Mouse (Mus musculus) embryonic fibroblast, embryonic 13.5 days (primary cell): ENCODE measurements around the gene Ehmt2. TPM values are rescaled to one million over a fixed set of nuclear protein-coding genes. Genes with fewer than 3 reads are reported as not detected.
"Not testable (repeated sequence)": the region's sequence is repeated elsewhere in the genome, so short reads cannot be mapped to it uniquely, and the experiment has no call there.

Experiments used
- H3K27ac ChIP-seq: 2 replicates; pipeline ENCODE4 v1.5.1; 2012; ENCODE audit warnings: low read length, control low read depth, inconsistent platforms; ENCODE audit not compliant: insufficient read depth
- H3K4me1 ChIP-seq: 2 replicates; pipeline ENCODE4 v1.6.1; 2011; ENCODE audit warnings: low read length; ENCODE audit not compliant: control insufficient read depth, insufficient read depth
- H3K4me3 ChIP-seq: 2 replicates; pipeline ENCODE4 v1.5.1; 2011; ENCODE audit warnings: mild to moderate bottlenecking, control low read depth, low read length; ENCODE audit not compliant: insufficient read depth
- CTCF ChIP-seq: IDR thresholded peaks from 2 replicates; pipeline ENCODE4 v1.5.1; 2011; ENCODE audit warnings: mild to moderate bottlenecking, control low read depth, low read length, moderate library complexity, borderline replicate concordance; ENCODE audit not compliant: insufficient read depth
- POLR2A ChIP-seq: IDR thresholded peaks from 2 replicates; pipeline ENCODE4 v1.6.1; 2011; ENCODE audit warnings: low read depth, mild to moderate bottlenecking, control low read depth, low read length, moderate library complexity
- polyA plus RNA-seq: library from polyadenylated mRNA; stranded (reverse); fragments of >200 nt; gene quantifications from 2 replicates; pipeline ENCODE4 v1.2.4, GENCODE M21; 2011; ENCODE audit warnings: low read depth; ENCODE audit not compliant: missing spikeins, insufficient read length

Ehmt2 gene
- polyA plus RNA-seq, 1 experiment, result 94.2 TPM

DNA sequence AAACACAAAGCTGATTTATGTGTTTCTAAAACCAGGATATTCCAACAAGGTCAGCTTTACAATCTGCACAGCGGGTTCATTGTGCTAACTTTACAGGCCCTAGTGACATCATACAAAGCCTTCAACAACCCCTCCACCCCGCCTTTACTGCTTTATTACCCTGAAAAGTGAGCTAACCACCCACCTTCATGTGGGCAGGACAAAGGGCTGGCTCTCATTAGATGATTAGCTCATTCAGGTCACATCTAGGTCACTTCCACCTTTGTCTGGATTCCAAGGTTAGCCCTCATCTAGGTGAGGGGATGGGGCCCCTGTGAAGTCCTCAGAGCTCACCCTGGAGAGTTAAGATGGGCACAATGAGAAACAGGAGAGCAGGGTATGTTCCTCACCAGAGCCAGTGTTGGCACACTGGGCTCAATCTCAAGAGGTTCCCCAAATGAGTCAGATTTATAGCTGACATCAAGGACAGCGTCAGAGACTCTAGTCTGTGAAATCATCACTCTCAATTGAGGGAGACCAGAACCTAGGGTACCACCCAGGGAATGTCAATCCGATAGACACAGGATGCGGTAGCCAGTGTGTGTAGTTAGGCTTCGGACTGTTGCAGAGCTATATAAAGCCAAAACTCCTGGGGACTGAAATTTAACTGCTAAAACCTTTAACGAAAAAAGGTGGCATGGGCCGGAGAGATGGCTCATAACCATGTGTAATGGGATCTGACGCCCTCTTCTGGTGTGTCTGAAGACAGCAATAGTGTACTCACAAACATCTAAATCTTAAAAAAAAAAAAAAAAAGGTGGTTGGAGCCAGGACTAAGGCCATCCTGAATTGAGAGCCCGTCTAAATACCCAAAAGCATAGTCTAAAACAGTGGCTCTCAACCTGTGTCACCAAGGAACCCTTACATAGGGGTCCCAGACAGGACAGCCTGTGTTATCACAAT is 52.5 kb downstream of the Ehmt2 start:
- peak overlapping the region; percentile 88 for H3K27ac ChIP-seq
- peak overlapping the region; percentile 71 for H3K4me3 ChIP-seq
- H3K4me1 ChIP-seq, result no peaks in the 10 kb centered on the region
- TF ChIP-seq CTCF (no peak), POLR2A (peak; percentile 8; the same call in 1 of the 2 replicates)

GRCm38 (mm10) chr17:34951636-34952377 is 53.5 kb downstream of the Ehmt2 start:
- TF ChIP-seq POLR2A, result no peak
- TF ChIP-seq CTCF, result no peak

GRCm38 (mm10) chr17:34952378-34953040 is 54.2 kb downstream of the Ehmt2 start:
- peak; percentile 99 for TF ChIP-seq POLR2A
- peak; percentile 29; the same call in 1 of the 2 replicates for TF ChIP-seq CTCF
- peak overlapping the region; percentile 88 for H3K27ac ChIP-seq
- H3K4me3 ChIP-seq, result peak overlapping the region; percentile 71
- H3K4me1 ChIP-seq, result no peaks in the 10 kb centered on the region

More at GRCm38 (mm10) chr17:34951636-34952377, 53.5 kb downstream of the Ehmt2 start:
- Histone ChIP-seq H3K4me1 (no peaks in the 10 kb centered on the region), H3K4me3 (peak overlapping the region; percentile 71), H3K27ac (peak overlapping the region; percentile 88)

GRCm38 (mm10) chr17:34953258-34953657 is 55.0 kb downstream of the Ehmt2 start:
- Histone ChIP-seq H3K27ac (no peak overlapping the region), H3K4me1 (no peaks in the 10 kb centered on the region), H3K4me3 (peak overlapping the region; percentile 44; the same call in 1 of the 2 replicates)
- TF ChIP-seq CTCF, result no peak
- no peak for TF ChIP-seq POLR2A

DNA sequence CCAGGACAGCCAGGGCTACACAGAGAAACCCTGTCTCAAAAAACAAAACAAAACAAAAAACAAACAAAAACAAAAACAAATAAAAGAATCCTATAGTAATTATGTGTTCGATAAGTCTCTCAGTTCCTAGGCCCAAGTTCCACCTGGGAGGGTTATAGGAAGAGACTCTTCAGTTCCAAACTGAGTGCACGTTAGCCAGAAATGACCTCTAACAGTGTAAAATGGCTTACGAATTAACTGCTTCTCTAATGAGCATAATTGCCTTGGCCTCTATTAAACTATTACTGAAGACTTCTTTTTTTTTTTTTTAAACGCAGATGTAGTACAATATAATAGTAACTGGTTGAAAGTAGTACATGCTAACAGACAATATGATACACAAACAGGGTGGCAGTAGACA is 55.6 kb downstream of the Ehmt2 start:
- TF ChIP-seq POLR2A (no peak), CTCF (no peak)
- H3K27ac ChIP-seq, result no peak overlapping the region
- H3K4me3 ChIP-seq, result no peak overlapping the region

DNA sequence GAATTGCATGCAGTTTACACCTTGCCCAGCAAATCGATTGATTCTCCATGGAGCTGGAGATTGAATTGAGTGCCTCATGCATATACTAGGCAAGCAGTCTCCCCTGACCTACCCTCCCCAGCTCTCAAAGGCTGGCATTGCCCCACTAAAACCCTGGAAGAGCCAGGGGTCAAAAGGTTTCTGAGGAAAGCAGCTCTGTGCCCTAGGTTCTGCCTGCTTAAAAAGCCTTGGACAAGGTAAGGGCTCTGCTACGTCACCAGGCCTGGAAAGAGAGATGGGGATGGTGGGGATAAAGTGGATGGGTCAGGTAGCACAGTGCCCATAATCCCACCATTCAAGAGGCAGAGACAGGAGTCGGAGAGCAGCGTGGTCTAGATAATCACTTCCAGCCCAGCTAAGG is 56.6 kb downstream of the Ehmt2 start:
- TF ChIP-seq POLR2A, result no peak
- no peak for TF ChIP-seq CTCF
- Histone ChIP-seq H3K4me3 (no peak overlapping the region), H3K4me1 (no peaks in the 10 kb centered on the region), H3K27ac (no peak overlapping the region)

More for the DNA sequence above, 55.6 kb downstream of the Ehmt2 start:
- no peaks in the 10 kb centered on the region for H3K4me1 ChIP-seq

DNA sequence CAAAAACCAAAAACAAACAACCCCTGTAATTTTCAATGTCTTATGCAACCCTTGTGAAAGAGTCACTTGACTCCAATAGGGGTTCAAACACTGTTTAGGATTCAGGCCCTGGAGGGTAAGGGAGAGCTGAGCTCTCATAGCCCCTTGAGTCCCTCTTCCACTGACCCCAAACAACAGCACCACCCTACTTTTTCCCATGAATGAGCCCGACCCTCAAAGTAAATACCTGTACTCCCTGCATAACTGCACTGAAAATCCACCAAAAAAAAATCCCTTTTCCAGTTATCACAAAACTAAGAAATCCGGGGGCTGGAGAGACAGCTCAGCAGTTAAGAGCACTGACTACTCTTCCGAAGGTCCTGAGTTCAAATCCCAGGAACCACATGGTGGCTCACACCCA is 57.6 kb downstream of the Ehmt2 start:
- H3K4me3 ChIP-seq, result no peak overlapping the region
- TF ChIP-seq POLR2A (no peak), CTCF (no peak)
- H3K4me1 ChIP-seq, result no peaks in the 10 kb centered on the region
- H3K27ac ChIP-seq, result no peak overlapping the region

- H3K27ac ChIP-seq, result no peak overlapping the region
- H3K4me1 ChIP-seq, result peaks cover 2% of the 10 kb centered on the region; the same call in 1 of the 2 replicates
- TF ChIP-seq CTCF (no peak), POLR2A (no peak)
- H3K4me3 ChIP-seq, result no peak overlapping the region
Observed at GRCm38 (mm10) chr17:34956340-34956739, 58.1 kb downstream of the Ehmt2 start.

DNA sequence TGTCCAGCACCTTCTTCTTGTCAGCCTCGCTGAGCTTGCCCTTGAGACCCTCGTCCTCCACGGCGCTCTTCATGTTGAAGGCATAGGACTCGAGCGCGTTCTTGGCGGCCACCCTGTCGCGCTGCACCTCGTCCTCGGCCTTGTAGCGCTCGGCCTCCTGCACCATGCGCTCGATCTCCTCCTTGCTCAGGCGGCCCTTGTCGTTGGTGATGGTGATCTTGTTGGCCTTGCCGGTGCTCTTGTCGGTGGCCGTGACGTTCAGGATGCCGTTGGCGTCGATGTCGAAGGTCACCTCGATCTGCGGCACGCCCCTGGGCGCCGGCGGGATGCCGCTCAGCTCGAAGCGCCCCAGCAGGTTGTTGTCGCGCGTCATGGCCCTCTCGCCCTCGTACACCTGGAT is 59.0 kb downstream of the Ehmt2 start:
- not testable (repeated sequence) for H3K4me3 ChIP-seq

GRCm38 (mm10) chr17:34957966-34958365 is 59.7 kb downstream of the Ehmt2 start:
- H3K4me1 ChIP-seq, H3K27ac ChIP-seq, H3K4me3 ChIP-seq: not testable (repeated sequence)

More for the DNA sequence above, 59.0 kb downstream of the Ehmt2 start:
- not testable (repeated sequence) for H3K4me1 ChIP-seq, H3K27ac ChIP-seq

DNA sequence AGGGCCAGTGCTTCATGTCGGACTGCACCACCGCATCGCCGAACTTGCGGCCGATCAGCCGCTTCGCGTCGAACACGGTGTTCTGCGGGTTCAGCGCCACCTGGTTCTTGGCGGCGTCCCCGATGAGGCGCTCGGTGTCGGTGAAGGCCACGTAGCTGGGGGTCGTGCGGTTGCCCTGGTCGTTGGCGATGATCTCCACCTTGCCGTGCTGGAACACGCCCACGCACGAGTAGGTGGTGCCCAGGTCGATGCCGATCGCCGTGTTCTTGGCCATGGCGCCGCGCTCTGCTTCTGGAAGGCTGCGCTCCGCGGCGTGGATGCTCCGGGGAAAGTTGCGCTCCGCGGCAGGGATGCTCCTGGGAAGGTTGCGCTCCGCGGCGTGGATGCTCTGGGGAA is 60.5 kb downstream of the Ehmt2 start:
- H3K27ac ChIP-seq, H3K4me1 ChIP-seq: not testable (repeated sequence)
- H3K4me3 ChIP-seq, result peak overlapping the region; percentile 16; the same call in 1 of the 2 replicates
